Mouse (Mus musculus): ENCODE measurements around the gene Depdc1b.
A peak's percentile ranks its signal among the peaks of the same experiment; 100 is the strongest.

The Depdc1b gene

GRCm38 (mm10) chr13:108354804-108355552 is 38.8 kb downstream of the Depdc1b start:
- no peak for DNase-seq (ENCODE audit: low spot score)

GRCm38 (mm10) chr13:108357362-108357761 is 41.2 kb downstream of the Depdc1b start:
- no peak for DNase-seq (ENCODE audit: low spot score)

DNA sequence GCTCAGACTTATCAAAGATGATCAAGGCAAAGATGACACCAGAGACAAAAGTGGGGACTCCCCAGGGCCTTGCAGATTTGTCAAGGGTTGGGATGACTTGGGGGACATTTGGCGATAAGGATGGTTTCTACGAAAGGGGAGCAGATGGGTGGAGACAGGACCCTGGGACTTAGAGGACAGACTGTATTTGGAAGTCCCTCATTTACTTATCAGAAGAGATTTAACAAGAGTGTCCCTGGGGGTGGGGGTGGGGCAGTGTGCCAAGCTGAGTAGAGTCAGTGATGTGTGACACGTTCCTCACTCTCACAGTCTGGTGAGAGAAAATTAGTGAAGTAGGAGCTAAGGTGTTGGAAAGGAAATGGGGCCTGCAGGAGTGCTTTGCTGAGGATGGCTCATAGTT is 42.1 kb downstream of the Depdc1b start:
- DNase-seq (ENCODE audit: low spot score), result no peak

- no peak for DNase-seq (ENCODE audit: low spot score)
Observed at GRCm38 (mm10) chr13:108367496-108367895, 51.4 kb downstream of the Depdc1b start.

- DNase-seq (ENCODE audit: low spot score), result no peak
Observed at GRCm38 (mm10) chr13:108370241-108370941, 54.3 kb downstream of the Depdc1b start.

DNA sequence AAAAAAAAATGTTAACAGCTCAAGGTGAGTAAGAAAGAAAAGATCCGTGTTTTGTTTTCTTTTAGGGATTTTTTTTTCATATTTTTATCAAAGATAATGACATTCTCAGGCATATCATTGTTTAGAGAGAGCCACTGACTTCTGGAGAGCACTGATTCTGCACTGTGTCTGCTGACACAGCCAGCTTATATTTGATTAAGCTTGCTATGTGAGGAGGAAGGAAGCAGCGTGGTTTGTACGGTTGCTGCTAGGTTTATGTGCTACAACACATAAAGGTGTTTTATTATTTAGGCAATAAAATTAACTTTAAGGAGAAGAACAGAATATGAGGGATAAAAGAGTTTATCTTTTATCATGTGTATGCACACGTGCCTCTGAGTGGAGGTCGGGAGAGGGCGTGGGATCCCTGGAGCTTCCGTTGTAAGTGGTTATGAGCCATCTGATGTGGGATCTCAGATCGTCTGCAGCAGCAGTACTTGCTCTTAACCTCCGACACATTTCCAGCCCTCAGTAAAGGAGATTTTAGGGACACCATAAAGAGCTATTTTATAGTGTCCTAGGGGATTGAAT is 55.3 kb downstream of the Depdc1b start:
- DNase-seq (ENCODE audit: low spot score), result no peak

DNA sequence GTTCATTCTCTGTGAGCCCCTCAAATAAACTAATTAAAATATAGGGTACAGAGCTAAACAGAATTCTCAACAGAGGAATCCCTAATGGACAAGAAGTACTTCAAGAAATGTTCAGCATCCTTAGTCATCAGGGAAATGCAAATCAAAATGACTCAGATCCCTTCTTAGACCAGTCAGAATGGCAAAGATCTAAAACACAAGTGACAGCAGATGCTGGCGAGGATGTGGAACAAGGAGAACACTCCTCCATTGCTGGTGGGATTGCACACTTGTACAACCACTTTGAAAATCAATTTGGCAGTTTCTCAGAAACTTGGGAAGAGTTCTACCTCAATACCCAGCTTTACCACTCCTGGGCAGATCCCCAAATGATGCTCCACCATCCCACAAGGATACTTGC is 57.1 kb downstream of the Depdc1b start:
- DNase-seq (ENCODE audit: low spot score), result no peak

GRCm38 (mm10) chr13:108376637-108377036 is 60.5 kb downstream of the Depdc1b start:
- DNase-seq (ENCODE audit: low spot score), result no peak

GRCm38 (mm10) chr13:108381161-108381560 is 65.0 kb downstream of the Depdc1b start:
- DNase-seq (ENCODE audit: low spot score), result no peak

GRCm38 (mm10) chr13:108383051-108383450 is 66.9 kb downstream of the Depdc1b start:
- no peak for DNase-seq (ENCODE audit: low spot score)

GRCm38 (mm10) chr13:108386058-108386457 is 69.9 kb downstream of the Depdc1b start:
- DNase-seq (ENCODE audit: low spot score), result no peak

- DNase-seq (ENCODE audit: low spot score), result peak; percentile 11
Observed at GRCm38 (mm10) chr13:108390565-108390964, 74.4 kb downstream of the Depdc1b start.

GRCm38 (mm10) chr13:108403197-108403596 is 87.1 kb downstream of the Depdc1b start:
- no peak for DNase-seq (ENCODE audit: low spot score)

DNA sequence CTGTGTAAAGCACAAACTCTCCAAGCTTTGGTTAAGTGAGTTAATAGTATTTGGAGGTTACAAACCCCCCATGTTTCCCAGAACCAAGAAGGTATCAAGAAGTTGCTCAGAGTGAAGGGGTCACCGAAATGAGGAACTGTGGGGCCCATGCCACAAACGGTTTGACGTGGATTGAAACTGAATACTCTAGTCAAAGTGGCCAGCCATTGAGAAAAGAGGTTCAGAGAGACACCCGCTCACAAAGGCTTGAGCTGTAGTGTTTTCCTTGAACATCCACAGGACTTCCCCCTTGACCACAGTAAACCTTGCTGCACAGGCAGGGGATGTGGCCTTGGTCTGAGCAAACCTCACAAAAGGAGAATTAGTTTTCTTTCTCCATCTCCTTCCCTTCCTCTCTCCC is 88.2 kb downstream of the Depdc1b start:
- DNase-seq (ENCODE audit: low spot score), result no peak

DNA sequence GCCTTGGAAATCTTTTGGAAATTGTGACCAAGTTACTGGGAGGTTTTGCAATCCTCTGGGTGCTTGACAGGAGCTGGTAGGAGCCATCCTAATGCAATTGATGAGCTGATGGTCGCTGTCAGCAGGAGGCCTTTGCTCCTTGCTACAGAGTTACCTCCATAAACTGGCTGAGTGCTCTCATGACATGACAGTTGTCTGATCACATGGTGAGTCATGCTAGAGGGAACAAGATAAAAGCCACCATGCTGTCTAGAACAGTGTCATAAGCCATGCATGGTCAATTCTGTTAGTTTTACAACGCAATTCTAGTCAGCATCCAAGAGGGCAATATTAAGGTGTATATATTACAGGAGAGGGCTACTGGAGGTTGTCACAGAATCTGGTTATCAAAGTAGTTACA is 99.3 kb downstream of the Depdc1b start:
- no peak for DNase-seq (ENCODE audit: low spot score)

DNA sequence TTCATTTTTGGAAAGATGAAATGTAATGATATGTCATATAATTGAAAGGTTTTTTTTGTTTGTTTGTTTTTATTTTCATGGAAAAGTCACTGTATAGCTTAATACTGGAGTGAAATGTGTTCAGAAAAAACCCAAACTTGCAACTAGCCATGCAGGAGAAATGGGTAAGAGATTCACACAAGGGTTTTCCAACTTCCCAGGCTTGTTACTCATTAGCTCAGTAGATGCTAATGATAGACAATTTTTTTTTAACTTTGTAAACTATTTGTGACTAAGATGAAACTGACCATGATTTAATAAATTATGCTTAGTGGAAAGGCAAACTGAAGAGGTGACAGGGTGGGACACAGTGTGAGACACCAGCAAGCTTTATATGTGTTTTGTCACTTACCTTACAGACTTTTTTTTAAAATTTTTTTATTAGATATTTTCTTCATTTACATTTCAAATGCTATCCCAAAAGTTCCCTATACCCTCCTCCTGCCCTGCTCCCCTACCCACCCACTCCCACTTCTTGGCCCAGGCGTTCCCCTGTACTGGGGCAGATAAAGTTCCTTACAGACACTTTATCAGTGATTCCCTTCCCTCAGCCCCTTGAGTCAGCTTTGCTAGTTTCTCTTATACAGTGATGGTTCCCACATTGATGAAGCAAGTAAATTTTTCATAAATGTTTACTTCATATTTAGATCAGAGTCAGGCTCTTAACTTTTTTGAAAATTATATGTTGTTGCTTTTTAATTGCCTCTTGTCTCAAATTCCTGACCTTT is 102.8 kb downstream of the Depdc1b start:
- no peak for DNase-seq (ENCODE audit: low spot score)

GRCm38 (mm10) chr13:108426322-108426721 is 110.2 kb downstream of the Depdc1b start:
- DNase-seq (ENCODE audit: low spot score), result no peak

GRCm38 (mm10) chr13:108428809-108429208 is 112.7 kb downstream of the Depdc1b start:
- DNase-seq (ENCODE audit: low spot score), result no peak

GRCm38 (mm10) chr13:108429623-108430022 is 113.5 kb downstream of the Depdc1b start:
- no peak for DNase-seq (ENCODE audit: low spot score)

DNA sequence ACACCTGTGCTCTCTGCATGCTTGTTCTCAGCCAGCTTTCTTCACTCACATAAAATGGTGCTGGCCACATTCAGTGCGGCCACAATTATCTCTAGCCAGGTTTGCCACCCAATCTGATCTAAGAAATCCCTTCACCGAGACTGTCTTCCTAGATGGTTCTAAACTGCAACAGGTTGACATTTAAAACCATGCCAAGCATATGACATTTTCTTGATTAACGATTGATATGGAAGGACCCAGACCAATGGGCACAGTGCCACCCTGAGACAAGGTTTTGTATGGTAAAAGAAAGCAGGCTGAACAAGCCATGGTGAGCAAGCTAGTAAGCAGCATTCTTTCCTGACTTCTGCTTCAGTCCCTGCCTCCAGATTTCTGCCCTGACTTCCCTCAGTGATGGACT is 115.6 kb downstream of the Depdc1b start:
- no peak for DNase-seq (ENCODE audit: low spot score)

GRCm38 (mm10) chr13:108435687-108436086 is 119.6 kb downstream of the Depdc1b start:
- DNase-seq (ENCODE audit: low spot score), result no peak

DNA sequence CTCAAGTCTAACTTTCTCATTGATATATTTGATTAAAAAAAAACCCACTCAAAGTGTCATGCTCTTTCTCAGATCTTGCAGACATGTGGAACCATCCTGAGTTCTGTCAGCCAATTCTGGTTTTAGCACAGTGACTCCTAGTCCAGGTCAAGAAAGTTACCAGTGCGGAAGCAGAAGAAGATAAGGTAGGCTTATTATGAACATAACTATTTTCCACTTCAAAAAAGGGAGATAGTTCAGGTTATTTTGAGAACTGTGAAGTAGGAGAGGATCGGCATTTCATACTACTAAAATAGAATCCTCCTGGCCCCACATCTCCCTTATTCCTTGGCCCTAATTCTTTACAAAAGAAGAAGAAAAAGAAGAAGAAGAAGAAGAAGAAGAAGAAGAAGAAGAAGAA is 121.3 kb downstream of the Depdc1b start:
- DNase-seq (ENCODE audit: low spot score), result no peak

DNA sequence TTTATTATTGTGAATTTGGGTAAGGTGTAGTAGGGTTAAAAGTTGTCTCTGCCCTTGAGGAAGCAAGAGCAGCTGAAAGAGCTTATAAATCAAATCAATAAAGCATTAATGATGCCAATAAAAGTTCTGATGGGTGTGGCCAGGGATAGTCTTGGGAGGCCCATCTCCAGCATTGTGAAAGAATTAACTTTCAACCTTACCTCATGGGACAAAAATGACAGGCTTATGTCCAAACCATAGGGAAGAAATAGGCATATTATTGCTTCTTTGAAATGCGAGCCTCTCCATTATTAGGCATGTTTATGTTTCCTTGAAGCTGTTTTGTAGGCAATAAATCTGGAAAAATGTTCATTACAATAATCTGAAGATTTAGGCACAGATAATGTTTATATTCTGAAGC is 122.9 kb downstream of the Depdc1b start:
- no peak for DNase-seq (ENCODE audit: low spot score)

Data from yolk sac, embryonic 10.5 days (tissue).